Mouse (Mus musculus) bone marrow macrophage, adult 2 months (primary cell): Measurements from ENCODE around the gene Hmgcl.

Experiments
- CTCF ChIP-seq: IDR thresholded peaks from 2 replicates; pipeline ENCODE4 v1.5.1; 2012; ENCODE audit warnings: low read depth, mild to moderate bottlenecking, low read length, moderate library complexity
- POLR2A ChIP-seq: IDR thresholded peaks from 2 replicates; pipeline ENCODE4 v1.6.1; 2012; ENCODE audit warnings: mild to moderate bottlenecking, low read depth, low read length, borderline replicate concordance

GRCm38 (mm10) chr4:135951505-135951904 lies 5.3 kb downstream of the Hmgcl start:
- TF ChIP-seq CTCF (no peak), POLR2A (no peak)
